Mouse (Mus musculus): ENCODE measurements around the gene Oosp1.

GRCm38 (mm10) chr19:11639038-11639437 lies 51.9 kb downstream of the Oosp1 start:
- TF ChIP-seq POLR2A (IDR thresholded peaks at IDR 0.05; ENCODE audit: low read depth, low read length) (no peak), CTCF (IDR thresholded peaks at IDR 0.05; ENCODE audit: borderline replicate concordance, insufficient read depth, low read length) (no peak)
